Mouse (Mus musculus): ENCODE measurements around the gene Dhrs7b.

The Dhrs7b gene

DNA sequence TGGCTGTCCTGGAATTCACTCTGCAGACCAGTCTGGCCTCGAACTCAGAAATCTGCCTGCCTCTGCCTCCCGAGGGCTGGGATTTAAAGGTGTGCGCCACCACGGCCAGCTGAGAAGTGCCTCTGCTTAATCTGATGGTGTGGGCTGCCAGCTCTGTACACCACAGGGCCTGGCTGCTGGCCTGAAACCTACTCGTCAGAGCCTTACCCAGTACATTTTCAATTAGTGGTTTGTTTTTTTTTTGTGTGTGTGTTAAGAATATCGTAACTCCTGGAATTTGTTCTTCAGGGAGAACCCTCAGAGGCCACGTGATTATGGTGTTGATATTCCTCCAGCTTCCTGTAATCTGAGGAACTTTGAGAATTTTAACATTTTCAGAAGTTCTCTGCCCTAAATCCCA lies 71.6 kb downstream of the Dhrs7b start:
- no peak for DNase-seq (ENCODE audit: low spot score)

DNA sequence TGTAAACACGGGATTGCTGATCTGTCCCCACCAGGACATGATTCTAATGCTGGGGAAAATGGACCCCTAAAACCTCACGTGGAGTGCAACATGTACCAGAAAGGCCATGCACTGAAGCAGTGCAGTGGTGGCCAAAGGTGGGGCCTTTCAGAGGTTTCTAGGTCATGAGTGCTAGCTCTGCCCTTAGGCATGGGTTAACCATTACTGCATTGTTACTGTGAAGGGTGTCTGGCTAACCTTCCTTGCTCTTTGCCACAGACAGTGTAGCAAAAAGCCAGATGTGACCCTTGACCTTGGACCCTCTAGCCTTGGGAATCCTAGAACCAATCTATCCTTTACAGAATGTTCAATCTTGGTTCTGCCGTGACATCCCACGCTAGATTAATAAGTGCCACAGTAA lies 72.1 kb downstream of the Dhrs7b start:
- DNase-seq (ENCODE audit: low spot score), result no peak

DNA sequence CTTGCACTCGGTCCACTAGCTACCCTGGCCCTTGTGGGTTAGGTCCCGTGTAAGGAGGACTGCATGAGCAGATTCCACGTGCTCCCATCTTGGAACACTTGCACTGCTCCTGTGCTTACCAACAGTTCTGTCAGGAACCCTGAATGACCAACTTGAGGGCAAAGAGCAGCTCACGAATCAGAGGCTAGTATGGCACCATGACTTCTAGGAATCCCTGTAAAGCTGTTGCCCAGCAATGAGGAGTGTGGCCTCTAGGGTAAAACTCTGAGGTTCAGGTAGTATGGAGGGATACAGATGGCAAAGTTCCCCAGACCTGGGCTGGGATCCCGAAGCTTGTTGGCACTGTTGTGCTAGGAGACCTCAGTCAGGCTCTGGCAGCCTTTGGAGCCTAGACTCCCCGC lies 73.2 kb downstream of the Dhrs7b start:
- no peak for DNase-seq (ENCODE audit: low spot score)

DNA sequence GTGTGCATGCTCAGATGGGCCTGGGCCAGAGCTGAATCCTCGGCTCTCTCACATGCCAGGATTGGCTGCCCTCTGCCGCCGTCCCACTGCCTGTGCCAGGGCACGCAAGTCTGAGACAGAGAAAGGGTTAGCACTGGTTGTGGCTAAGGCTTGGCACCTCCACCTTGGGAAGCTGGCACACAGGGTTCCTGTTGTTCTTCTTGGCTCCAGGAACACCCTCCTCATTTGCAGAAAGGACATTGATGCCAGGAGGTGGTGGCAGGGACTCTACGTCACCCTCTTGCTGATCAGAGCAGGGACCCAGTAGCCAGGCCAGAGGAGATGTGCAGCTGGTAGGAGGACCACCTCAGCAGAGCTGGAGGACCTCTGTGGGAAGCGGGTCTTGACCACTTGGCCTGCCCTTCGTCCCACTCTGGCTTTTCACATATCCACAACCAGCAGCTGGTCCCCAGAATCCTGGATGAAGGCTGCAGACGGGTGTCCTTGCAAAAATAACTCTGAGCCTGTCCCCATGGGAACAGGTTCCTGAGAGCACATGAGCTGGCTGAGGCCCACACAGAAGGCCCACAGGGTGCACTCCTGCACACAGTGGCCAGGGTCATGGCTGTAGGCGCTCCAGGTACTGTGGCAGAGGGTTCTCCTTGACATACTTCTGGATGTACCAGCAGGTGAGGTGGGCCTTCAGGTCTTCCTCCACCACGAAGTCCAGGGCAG lies 75.1 kb downstream of the Dhrs7b start:
- DNase-seq (ENCODE audit: low spot score), result no peak

DNA sequence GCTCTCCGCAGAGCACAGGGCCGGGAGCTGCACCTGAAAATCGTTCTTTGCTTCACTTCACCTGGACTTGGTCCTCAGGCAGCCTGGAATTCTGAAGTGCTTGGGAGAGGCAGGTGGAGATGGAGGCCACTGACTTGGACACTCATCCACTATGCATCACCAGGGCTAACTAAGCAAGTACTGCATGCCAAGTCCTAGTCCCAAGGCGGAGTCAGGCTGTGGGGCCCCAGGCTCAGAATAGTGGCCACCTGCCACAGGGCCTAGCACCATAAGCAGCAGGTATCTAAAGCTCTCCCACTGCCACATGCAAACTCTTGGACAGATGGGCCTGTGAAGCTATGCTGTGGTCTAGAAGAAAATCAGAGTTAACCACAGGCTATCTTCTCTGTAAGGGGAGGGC lies 76.0 kb downstream of the Dhrs7b start:
- no peak for DNase-seq (ENCODE audit: low spot score)

DNA sequence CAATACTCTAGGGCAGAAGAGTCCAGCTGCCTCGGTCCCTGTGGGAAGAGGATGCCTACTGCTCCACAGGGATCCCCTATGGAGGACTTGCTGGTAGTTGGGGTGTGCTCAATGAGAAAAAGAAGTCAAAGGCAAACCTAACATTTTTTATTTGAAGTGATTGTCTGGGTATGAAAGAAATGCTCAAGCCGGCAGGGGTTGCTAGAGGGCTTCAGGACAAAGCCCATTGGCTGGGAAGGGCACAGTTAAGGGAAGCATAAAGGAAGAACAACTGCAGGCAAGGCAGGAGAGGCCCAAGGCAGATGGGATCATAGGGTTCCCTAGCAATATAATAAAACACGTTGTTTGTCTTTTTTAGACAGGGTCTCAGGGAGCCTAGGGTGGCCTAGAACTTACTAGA lies 77.6 kb downstream of the Dhrs7b start:
- DNase-seq (ENCODE audit: low spot score), result no peak

DNA sequence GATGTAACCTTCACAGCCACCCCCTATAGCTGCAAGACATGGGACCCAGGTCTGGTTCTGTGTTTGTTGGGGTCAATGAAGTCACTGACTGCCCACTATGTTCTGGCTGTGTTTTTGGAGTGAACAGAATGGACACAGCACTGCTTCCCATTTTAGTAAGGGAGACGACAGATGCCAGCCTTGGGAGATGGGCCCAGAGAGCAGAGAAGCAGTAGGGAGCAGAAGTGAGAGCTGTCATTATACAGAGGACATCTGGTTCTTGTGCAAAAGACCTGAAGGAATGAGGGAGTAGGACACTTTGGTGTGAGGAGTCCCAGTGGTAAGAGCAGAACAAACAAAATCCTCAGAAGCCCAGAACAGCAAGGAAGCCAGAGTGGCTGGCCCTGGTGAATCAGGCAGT lies 79.2 kb downstream of the Dhrs7b start:
- no peak for DNase-seq (ENCODE audit: low spot score)

Measured in ovary, postnatal 10 days (tissue).